Mouse (Mus musculus) kidney, embryonic 16.5 days (tissue): ENCODE results near the gene C1qtnf6. TPM values are rescaled to one million over a fixed set of nuclear protein-coding genes. Genes with fewer than 3 reads are reported as not detected.

Experiments
- ATAC-seq: fragments of 200-750 bp; cut with Nextera tagmentation; 2 replicates; pipeline ENCODE4 v1.8.0; 2017; ENCODE audit warnings: moderate TSS enrichment; ENCODE audit not compliant: low FRiP score, low TSS enrichment
- H3K27ac ChIP-seq: fragments of 300-500 bp; sonication (generic); 2 replicates; pipeline ENCODE4 v1.5.1; 2014; ENCODE audit warnings: low read length
- H3K27me3 ChIP-seq: fragments of 300-500 bp; sonication (generic); 2 replicates; pipeline ENCODE4 v1.6.1; 2014; ENCODE audit warnings: low read length, control low read depth, mixed read lengths; ENCODE audit not compliant: insufficient read depth
- H3K36me3 ChIP-seq: fragments of 300-500 bp; sonication (generic); 2 replicates; pipeline ENCODE4 v1.6.1; 2014; ENCODE audit warnings: low read length, control low read depth, mixed read lengths; ENCODE audit not compliant: insufficient read depth
- H3K4me1 ChIP-seq: fragments of 300-500 bp; sonication (generic); 2 replicates; pipeline ENCODE4 v1.6.1; 2014; ENCODE audit warnings: low read length, control low read depth, mixed read lengths; ENCODE audit not compliant: insufficient read depth
- H3K4me2 ChIP-seq: fragments of 300-500 bp; sonication (generic); replicated peaks from 2 replicates; pipeline ENCODE4 v1.6.1; 2014; ENCODE audit warnings: low read depth, low read length
- H3K4me3 ChIP-seq: fragments of 300-500 bp; sonication (generic); 2 replicates; pipeline ENCODE4 v1.5.1; 2014; ENCODE audit warnings: mild to moderate bottlenecking, low read length
- H3K9ac ChIP-seq: fragments of 300-500 bp; sonication (generic); replicated peaks from 2 replicates; pipeline ENCODE4 v1.6.1; 2014; ENCODE audit warnings: low read length
- H3K9me3 ChIP-seq: fragments of 300-500 bp; sonication (generic); 2 replicates; pipeline ENCODE4 v1.6.1; 2016; ENCODE audit warnings: low read length, control low read depth
- WGBS: fragments of 180-500 bp; shearing (Covaris S2); extraction: QIAGEN DNeasy Blood & Tissue Kit; methylation state at CpG from one replicate; pipeline ENCODE4 v1.1.7; 2014; 5-methylcytosine and 5-hydroxymethylcytosine counted together
- polyA plus RNA-seq: library from polyadenylated mRNA; unstranded; fragments of >200 nt; fragmentation: Nextera tagmentation; extraction: Ambion mirVana; gene quantifications from 2 replicates; pipeline ENCODE4 v1.2.1, GENCODE M21; 2015

C1qtnf6 gene
- polyA plus RNA-seq, 1 experiment from 2014 or later = 33.7 TPM

DNA sequence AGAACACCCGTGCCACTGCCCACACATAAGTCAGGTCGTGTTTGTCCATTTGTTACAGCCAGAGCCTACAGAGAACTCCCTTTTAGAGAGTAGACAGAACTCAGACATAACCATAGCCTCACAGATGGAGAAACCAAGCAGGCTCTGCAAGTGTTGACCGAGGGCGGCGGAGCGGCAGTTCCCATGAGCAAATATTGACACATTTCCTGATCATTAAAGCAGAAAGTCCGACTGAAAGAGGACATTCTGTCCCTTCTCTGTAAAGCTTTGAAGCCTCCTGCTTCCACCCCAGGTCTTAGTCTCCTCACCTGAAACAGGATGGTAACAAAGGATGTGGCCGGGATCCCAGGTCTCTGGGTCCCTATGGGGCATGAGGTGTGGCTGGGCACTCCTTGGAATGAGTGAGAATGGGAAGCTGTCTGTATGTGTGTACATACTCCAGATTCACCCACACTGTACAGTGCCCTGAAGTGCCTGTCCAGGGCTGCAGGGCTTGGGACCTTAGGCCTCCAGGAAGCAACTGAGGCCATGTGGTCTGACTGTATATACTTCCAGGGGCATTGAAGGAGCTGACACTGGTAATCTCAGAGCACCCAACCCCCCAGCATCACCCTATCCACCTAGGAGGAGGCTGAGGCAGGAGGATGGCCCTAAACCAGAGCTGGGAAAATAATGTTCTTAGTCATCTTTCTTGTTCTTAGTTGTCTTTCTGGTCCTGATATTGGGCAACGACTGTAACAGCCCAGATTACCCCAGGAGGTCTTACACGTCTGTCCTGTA lies 1.5 kb upstream of the C1qtnf6 start:
- H3K9ac ChIP-seq = no peak overlapping the region
- H3K4me2 ChIP-seq = no peak overlapping the region; the same call in 1 of the 2 replicates
- whole genome bisulfite sequencing = 72% methylated on average over 10 of the region's 10 CpGs
- no peak for ATAC-seq
- H3K27ac ChIP-seq = no peak overlapping the region
- peaks cover 45% of the 10 kb centered on the region for H3K4me1 ChIP-seq
- H3K27me3 ChIP-seq = no peaks in the 10 kb centered on the region
- no peaks in the 10 kb centered on the region for H3K36me3 ChIP-seq
- no peak overlapping the region for H3K4me3 ChIP-seq
- no peaks in the 10 kb centered on the region for H3K9me3 ChIP-seq

DNA sequence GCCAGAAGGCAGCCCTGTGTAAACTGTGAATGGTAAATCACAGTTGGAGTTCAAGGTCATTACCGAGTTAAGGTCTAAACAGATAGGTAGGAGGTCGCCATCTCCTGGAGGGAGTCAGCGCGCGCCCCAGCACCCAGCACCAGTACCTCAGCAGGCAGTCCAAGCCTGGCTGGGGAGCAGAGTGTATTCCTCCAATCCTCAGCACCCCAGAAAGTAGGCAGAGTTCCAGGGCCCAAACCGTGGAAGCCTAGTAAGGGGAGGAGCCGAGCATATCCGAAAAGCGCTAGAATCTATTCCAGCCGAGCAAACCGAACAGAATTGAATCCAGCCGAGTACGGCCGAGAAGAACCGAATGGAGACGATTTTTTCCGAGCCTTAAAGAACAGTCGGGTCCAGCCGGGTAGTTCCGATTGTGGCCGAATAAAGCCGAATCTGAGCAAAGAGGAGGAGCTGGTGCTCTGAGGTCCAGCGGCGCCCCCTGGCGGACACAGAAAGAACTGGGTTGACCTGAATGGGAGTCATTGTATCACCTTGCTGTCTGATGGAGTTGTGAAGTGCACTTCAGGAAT lies 769 bp upstream of the C1qtnf6 start:
- Histone ChIP-seq H3K27ac (peak overlapping the region; percentile 85), H3K4me1 (peaks cover 52% of the 10 kb centered on the region), H3K9ac (peak overlapping the region; percentile 70), H3K27me3 (no peaks in the 10 kb centered on the region), H3K4me3 (peak overlapping the region; percentile 45), H3K36me3 (no peaks in the 10 kb centered on the region), H3K4me2 (peak overlapping the region; percentile 56), H3K9me3 (no peaks in the 10 kb centered on the region)
- 0% methylated on average over 25 of the region's 25 CpGs for WGBS
- peak; percentile 71 for ATAC-seq

DNA sequence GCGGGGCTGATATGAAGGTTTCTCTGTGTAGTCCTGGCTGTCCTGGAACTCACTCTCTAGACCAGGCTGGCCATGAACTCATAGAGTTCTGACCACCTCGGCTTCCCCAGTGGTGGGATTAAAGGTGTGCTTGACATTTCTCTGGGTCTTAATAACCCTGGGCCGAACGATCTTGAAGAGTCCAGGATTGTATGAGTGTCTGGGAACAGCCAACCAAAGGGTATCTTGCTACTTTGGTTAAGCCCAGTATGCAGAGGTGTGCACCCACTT lies 170 bp upstream of the C1qtnf6 start:
- H3K4me1 ChIP-seq = peaks cover 54% of the 10 kb centered on the region
- no peaks in the 10 kb centered on the region for H3K27me3 ChIP-seq
- H3K36me3 ChIP-seq = no peaks in the 10 kb centered on the region
- no peak for ATAC-seq
- H3K4me2 ChIP-seq = peak overlapping the region; percentile 56
- H3K27ac ChIP-seq = peak overlapping the region; percentile 85
- peak overlapping the region; percentile 70 for H3K9ac ChIP-seq
- peak overlapping the region; percentile 45 for H3K4me3 ChIP-seq
- no peaks in the 10 kb centered on the region for H3K9me3 ChIP-seq
- 82% methylated on average over 4 of the region's 4 CpGs for WGBS

DNA sequence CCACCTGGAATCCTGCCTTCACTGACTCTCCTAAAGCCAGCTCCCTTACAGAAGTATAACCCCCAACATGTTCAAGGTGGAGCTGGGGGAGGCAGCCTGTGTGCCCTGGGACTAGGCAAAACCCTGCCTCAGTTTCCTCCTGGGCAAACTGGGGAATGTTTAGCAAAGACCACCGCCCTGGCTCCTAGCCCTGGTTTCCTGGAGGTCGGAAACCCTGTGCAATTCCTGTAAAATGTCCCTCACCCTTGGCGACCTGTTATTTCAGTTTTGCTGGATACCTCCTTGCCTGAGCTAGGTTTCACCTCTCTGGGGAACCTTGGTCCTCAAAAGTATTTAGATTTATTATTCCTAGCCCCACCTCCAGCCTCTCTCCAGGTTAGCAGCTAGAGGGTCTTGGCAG lies 1.1 kb downstream of the C1qtnf6 start:
- no peaks in the 10 kb centered on the region for H3K9me3 ChIP-seq
- WGBS = 58% methylated on average over 3 of the region's 3 CpGs
- H3K27ac ChIP-seq = peak overlapping the region; percentile 88
- H3K4me2 ChIP-seq = peak overlapping the region; percentile 62
- H3K4me3 ChIP-seq = no peak overlapping the region
- H3K27me3 ChIP-seq = no peaks in the 10 kb centered on the region
- peak overlapping the region; percentile 72; the same call in 1 of the 2 replicates for H3K9ac ChIP-seq
- peaks cover 54% of the 10 kb centered on the region for H3K4me1 ChIP-seq
- H3K36me3 ChIP-seq = no peaks in the 10 kb centered on the region
- no peak for ATAC-seq

DNA sequence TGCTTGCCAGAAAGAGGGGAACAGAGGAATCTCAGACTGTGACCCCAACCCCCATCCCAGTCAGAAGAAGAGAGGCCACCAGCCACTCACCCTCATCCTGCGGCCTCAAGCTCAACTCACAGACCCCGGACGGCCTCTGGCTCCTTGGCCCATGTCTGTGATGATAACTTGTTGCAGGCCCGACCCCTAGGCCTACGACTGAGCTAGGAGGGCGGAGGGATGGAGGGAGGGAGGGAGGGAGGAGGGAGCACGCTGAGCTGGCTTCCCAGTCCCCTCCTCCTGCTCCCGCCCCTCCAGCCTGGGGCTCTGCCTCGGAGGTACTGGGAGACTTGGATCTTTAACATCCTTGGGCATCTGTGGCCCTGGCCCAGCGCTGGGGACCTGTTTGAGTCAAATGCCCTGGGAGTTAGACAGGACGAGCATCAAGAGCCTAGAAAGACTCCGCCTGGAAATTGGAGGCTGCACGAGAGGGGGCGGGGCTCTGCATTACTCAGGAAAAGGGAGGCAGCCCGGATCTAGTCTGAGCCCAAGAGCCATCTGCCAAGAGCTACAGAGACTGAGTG lies 1.7 kb downstream of the C1qtnf6 start:
- 0% methylated on average over 15 of the region's 15 CpGs for WGBS
- peak overlapping the region; percentile 62 for H3K4me2 ChIP-seq
- H3K27ac ChIP-seq = peak overlapping the region; percentile 88
- peak overlapping the region; percentile 44 for H3K4me3 ChIP-seq
- H3K9me3 ChIP-seq = no peaks in the 10 kb centered on the region
- peaks cover 54% of the 10 kb centered on the region for H3K4me1 ChIP-seq
- peak; percentile 72 for ATAC-seq
- no peaks in the 10 kb centered on the region for H3K27me3 ChIP-seq
- H3K9ac ChIP-seq = peak overlapping the region; percentile 72
- no peaks in the 10 kb centered on the region for H3K36me3 ChIP-seq

DNA sequence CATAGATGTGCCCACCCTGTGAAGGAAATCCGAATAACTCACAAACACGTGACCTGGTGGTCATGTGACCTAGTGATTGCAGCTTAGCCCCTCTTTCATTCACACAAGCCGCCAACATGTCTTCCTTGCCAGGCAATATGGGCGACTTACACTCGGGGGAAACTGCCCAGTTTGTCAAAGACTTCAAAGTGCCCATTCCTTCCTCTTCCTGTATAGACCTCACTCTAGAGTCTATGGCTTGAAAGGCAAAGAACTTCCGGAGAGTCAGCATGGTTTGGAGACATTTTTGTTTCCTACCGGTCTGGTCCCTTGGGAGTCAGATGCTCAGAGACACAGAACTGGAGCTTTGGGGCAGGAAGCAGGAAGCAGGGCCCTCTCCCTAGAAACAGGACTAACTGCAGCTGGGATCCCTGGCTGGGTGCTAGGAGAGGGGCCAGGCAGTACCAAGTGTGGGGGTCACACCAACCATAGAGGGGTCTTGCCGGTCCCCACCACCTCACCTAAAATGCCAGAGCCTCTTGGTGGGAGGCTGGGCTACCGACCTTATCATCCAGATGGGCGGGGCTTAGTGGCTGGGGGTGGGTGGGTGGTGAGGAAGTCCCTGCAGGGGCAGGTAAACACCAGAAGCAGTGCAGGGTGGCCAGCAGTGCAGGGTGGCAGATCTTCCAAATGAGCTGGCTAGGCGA lies 2.3 kb downstream of the C1qtnf6 start:
- Histone ChIP-seq H3K36me3 (no peaks in the 10 kb centered on the region), H3K9ac (peak overlapping the region; percentile 72), H3K27me3 (no peaks in the 10 kb centered on the region), H3K4me2 (peak overlapping the region; percentile 62), H3K4me3 (peak overlapping the region; percentile 44), H3K27ac (peak overlapping the region; percentile 88), H3K9me3 (no peaks in the 10 kb centered on the region), H3K4me1 (peaks cover 54% of the 10 kb centered on the region)
- WGBS = 33% methylated on average over 11 of the region's 11 CpGs
- ATAC-seq = no peak

DNA sequence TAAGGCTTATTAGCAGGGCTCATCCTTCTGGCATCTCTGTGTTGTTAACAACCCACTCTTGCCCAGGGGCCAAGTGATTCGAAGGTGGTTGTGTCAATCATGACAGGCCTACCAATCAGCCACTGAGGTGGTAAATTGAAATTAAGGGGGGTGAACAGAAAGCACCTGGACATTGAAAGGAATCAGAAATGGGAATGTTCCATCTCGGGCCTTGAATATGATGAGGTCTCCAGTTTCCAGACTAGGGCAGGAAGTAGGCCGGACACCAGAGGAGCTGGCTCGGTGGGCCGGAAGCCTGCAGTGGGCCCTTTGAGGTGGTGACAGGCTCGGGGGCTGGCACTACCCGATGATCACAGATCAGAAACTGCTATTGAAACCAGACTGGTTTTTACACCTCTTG lies 3.2 kb downstream of the C1qtnf6 start:
- Histone ChIP-seq H3K9me3 (no peaks in the 10 kb centered on the region), H3K27ac (peak overlapping the region; percentile 35; the same call in 1 of the 2 replicates), H3K4me1 (peaks cover 54% of the 10 kb centered on the region), H3K36me3 (no peaks in the 10 kb centered on the region), H3K27me3 (no peaks in the 10 kb centered on the region), H3K9ac (no peak overlapping the region), H3K4me3 (no peak overlapping the region), H3K4me2 (no peak overlapping the region)
- ATAC-seq = no peak
- 72% methylated on average over 7 of the region's 7 CpGs for WGBS

DNA sequence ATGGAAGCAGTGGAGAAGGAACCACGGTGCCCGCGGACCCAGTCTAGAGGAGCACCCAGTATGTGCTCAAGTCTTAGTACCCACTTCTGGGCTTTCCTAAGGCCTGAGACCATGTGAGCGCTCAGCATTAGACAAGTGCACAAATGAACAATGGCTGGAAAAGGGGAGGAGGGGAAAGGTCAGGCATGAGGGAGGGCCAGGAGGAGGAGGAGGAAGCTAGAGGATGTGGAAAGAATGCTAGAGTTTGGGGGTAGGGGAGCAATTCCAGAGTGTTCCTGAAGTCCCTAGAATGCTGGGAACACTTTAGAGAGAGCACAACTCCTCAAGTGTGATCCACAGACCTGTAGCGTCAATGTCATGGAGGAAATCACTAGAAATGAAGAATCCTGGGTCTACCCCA lies 7.1 kb downstream of the C1qtnf6 start:
- Histone ChIP-seq H3K4me2 (no peak overlapping the region), H3K9ac (no peak overlapping the region), H3K4me1 (peaks cover 22% of the 10 kb centered on the region), H3K9me3 (no peaks in the 10 kb centered on the region), H3K27ac (no peak overlapping the region), H3K4me3 (no peak overlapping the region), H3K27me3 (no peaks in the 10 kb centered on the region), H3K36me3 (no peaks in the 10 kb centered on the region)
- no peak for ATAC-seq
- WGBS = 81% methylated on average over 5 of the region's 5 CpGs

DNA sequence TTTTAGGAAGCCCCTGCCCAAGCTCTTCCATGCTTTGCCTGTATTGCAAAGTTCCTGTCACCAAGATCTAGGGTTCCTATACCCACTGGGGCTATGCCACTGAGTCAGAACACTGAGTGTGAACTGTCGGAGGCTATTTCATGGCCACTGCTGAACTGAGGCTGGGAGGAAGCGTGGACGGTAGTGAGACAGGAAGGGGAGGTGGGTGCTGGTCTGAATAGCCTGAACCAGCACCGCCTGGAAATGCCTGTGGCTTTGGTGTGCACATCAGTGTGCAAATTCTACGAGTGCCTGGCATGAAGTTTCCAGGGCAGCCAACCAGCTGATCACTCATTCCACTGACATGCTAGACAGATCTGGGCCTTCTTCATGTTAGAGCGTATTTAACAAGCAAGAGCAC lies 9.3 kb downstream of the C1qtnf6 start:
- no peak overlapping the region for H3K9ac ChIP-seq
- no peak overlapping the region for H3K4me2 ChIP-seq
- H3K36me3 ChIP-seq = no peaks in the 10 kb centered on the region
- WGBS = 70% methylated on average over 6 of the region's 6 CpGs
- ATAC-seq = no peak
- H3K9me3 ChIP-seq = no peaks in the 10 kb centered on the region
- no peak overlapping the region for H3K27ac ChIP-seq
- H3K27me3 ChIP-seq = no peaks in the 10 kb centered on the region
- H3K4me1 ChIP-seq = peaks cover under 1% of the 10 kb centered on the region; the same call in 1 of the 2 replicates
- no peak overlapping the region for H3K4me3 ChIP-seq
